Mouse (Mus musculus): ENCODE measurements around the gene Mrpl35. TPM values are rescaled to one million over a fixed set of nuclear protein-coding genes. Genes with fewer than 3 reads are reported as not detected.
A peak's percentile ranks its signal among the peaks of the same experiment; 100 is the strongest.

Mrpl35 gene
- polyA plus RNA-seq, 1 experiment from 2014 or later: 53.1 TPM

- Histone ChIP-seq H3K4me2 (no peak overlapping the region), H3K27me3 (replicated peaks) (no peaks in the 10 kb centered on the region), H3K4me3 (no peak overlapping the region), H3K27ac (replicated peaks) (no peak overlapping the region), H3K9me3 (no peaks in the 10 kb centered on the region), H3K9ac (no peak overlapping the region), H3K36me3 (peaks cover 19% of the 10 kb centered on the region), H3K4me1 (peaks cover 22% of the 10 kb centered on the region)
- ATAC-seq (ENCODE audit: extremely low read depth, insufficient number of reproducible peaks, low FRiP score, low TSS enrichment): no peak
- WGBS: 60% methylated on average over 3 of the region's 3 CpGs
These were observed 27.4 kb downstream of the Mrpl35 start for GRCm38 (mm10) chr6:71799391-71799790.

DNA sequence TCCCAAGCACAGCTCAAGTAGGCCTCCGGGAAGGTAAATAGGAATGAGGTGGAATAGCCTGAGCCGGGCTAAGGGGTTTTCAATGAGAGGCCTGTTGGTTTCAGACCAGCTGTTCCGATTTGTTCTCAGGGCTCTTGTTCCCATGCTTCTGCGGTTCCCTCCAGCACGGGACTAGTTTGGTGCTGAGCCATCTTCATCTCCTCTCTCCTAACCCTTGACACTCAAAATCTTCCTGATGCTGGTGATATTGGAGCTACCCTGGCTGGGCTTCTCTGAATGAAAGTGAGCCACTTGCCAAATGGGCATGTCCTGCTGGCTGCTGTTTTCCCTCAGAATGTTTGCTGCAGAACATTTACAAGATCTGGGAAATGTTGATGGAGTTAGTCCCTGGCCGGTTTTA, 35.0 kb downstream of the Mrpl35 start:
- no peak overlapping the region for H3K4me3 ChIP-seq
- H3K27me3 ChIP-seq (replicated peaks): no peaks in the 10 kb centered on the region
- no peak overlapping the region for H3K9ac ChIP-seq
- peaks cover 9% of the 10 kb centered on the region; the same call in 1 of the 2 replicates for H3K36me3 ChIP-seq
- ATAC-seq (ENCODE audit: extremely low read depth, insufficient number of reproducible peaks, low FRiP score, low TSS enrichment): no peak
- H3K4me1 ChIP-seq: peaks cover 16% of the 10 kb centered on the region
- no peak overlapping the region for H3K27ac ChIP-seq (replicated peaks)
- WGBS: 80% methylated on average over 6 of the region's 6 CpGs
- no peak overlapping the region for H3K4me2 ChIP-seq
- no peaks in the 10 kb centered on the region for H3K9me3 ChIP-seq

GRCm38 (mm10) chr6:71788348-71788747, 38.4 kb downstream of the Mrpl35 start:
- peak overlapping the region; percentile 44; the same call in 1 of the 2 replicates for H3K9ac ChIP-seq
- H3K4me3 ChIP-seq: no peak overlapping the region
- H3K4me1 ChIP-seq: peaks cover 19% of the 10 kb centered on the region
- H3K9me3 ChIP-seq: no peaks in the 10 kb centered on the region
- peak overlapping the region; percentile 72 for H3K27ac ChIP-seq (replicated peaks)
- no peak; the same call in 1 of the 2 replicates for ATAC-seq (ENCODE audit: extremely low read depth, insufficient number of reproducible peaks, low FRiP score, low TSS enrichment)
- peaks cover 15% of the 10 kb centered on the region for H3K36me3 ChIP-seq
- peak overlapping the region; percentile 18; the same call in 1 of the 2 replicates for H3K4me2 ChIP-seq
- 38% methylated on average over 9 of the region's 9 CpGs for WGBS
- H3K27me3 ChIP-seq (replicated peaks): no peaks in the 10 kb centered on the region

DNA sequence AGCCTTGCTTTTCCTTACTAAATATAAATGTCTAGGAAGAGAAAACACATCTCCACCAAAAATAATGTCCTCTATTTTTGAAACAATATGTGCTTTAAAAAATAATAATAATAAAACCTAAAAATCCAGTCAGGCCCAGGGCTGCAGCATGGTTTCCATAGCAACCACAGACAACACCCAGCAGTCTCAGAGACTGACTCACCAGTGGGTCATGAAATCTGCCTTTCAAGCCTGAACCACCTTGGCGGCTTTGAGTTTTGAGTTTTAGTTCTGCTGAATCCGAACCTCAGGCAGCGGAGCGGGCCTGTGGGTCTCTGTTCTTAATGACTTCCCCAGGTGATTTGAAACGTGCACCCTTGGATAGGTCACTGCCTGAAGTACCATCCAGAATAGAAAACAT, 43.6 kb downstream of the Mrpl35 start:
- WGBS: 85% methylated on average over 5 of the region's 5 CpGs
- Histone ChIP-seq H3K27ac (replicated peaks) (no peak overlapping the region), H3K36me3 (peaks cover 37% of the 10 kb centered on the region), H3K9ac (no peak overlapping the region), H3K4me2 (no peak overlapping the region), H3K9me3 (no peaks in the 10 kb centered on the region), H3K4me3 (no peak overlapping the region), H3K27me3 (replicated peaks) (no peaks in the 10 kb centered on the region), H3K4me1 (peaks cover 21% of the 10 kb centered on the region)
- no peak for ATAC-seq (ENCODE audit: extremely low read depth, insufficient number of reproducible peaks, low FRiP score, low TSS enrichment)

GRCm38 (mm10) chr6:71780431-71780830, 46.3 kb downstream of the Mrpl35 start:
- ATAC-seq (ENCODE audit: extremely low read depth, insufficient number of reproducible peaks, low FRiP score, low TSS enrichment): no peak
- 71% methylated on average over 7 of the region's 7 CpGs for WGBS
- H3K9me3 ChIP-seq: no peaks in the 10 kb centered on the region
- peaks cover 44% of the 10 kb centered on the region for H3K36me3 ChIP-seq
- no peak overlapping the region for H3K4me3 ChIP-seq
- no peak overlapping the region for H3K4me2 ChIP-seq
- H3K27me3 ChIP-seq (replicated peaks): no peaks in the 10 kb centered on the region
- peaks cover 8% of the 10 kb centered on the region; the same call in 1 of the 2 replicates for H3K4me1 ChIP-seq
- no peak overlapping the region for H3K9ac ChIP-seq
- H3K27ac ChIP-seq (replicated peaks): no peak overlapping the region

- Histone ChIP-seq H3K9me3 (no peaks in the 10 kb centered on the region), H3K27ac (replicated peaks) (no peak overlapping the region), H3K4me2 (no peak overlapping the region), H3K27me3 (replicated peaks) (no peaks in the 10 kb centered on the region), H3K9ac (no peak overlapping the region), H3K4me1 (peaks cover 8% of the 10 kb centered on the region; the same call in 1 of the 2 replicates), H3K4me3 (no peak overlapping the region), H3K36me3 (peaks cover 44% of the 10 kb centered on the region)
- ATAC-seq (ENCODE audit: extremely low read depth, insufficient number of reproducible peaks, low FRiP score, low TSS enrichment): no peak
- 72% methylated on average over 2 of the region's 2 CpGs for WGBS
These were observed 46.9 kb downstream of the Mrpl35 start for GRCm38 (mm10) chr6:71779831-71780230.

DNA sequence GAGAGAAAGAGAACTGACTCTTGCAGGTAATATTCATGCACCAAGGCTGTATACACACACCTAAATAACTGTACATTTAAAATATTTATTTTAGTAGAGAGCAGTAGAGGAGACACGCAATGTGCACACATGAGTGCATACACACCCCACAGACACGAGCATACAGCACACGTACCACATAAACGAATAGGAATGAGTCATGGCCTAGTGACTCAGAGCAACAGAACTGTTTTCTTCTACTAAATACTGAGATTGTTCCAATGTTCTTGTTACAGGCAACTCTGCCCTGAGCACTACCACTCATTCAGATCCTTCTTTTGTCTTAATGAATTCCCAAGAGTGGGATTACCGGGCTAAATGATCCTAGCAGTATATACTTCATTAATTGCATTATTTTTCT, 48.8 kb downstream of the Mrpl35 start:
- no peak for ATAC-seq (ENCODE audit: extremely low read depth, insufficient number of reproducible peaks, low FRiP score, low TSS enrichment)
- Histone ChIP-seq H3K4me1 (peaks cover 8% of the 10 kb centered on the region; the same call in 1 of the 2 replicates), H3K9me3 (no peaks in the 10 kb centered on the region), H3K27me3 (replicated peaks) (no peaks in the 10 kb centered on the region), H3K4me3 (no peak overlapping the region), H3K9ac (no peak overlapping the region), H3K36me3 (peaks cover 40% of the 10 kb centered on the region), H3K27ac (replicated peaks) (no peak overlapping the region), H3K4me2 (no peak overlapping the region)
- 88% methylated on average over 5 of the region's 5 CpGs for WGBS

DNA sequence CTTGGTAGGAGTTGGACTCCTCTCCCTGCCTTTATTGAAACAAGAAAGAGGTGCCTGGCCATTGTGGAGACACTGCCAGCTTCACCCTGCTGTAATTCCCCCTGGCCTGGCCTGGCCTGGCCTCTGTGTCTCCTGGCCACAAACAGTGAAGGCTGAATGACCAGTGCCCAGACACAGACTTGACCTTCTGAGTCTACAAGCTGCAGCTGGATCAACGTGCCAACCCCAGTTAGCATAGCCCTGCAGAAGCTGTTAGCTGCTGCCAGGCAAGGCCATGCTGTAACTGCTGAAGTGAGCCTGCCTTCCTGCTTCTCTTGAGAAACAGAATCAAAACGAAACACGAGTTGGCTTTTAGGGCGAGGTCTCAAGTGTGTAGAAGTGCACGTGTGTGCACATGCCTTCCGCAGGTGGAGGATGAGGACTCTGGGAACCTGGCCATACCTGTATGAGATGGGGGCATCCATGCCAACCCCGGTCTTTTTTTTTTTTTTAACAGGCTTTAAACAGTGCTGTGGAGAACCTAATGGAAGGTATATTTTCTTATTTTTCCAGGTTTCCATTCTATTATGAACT, 54.0 kb downstream of the Mrpl35 start:
- H3K4me2 ChIP-seq: no peak overlapping the region
- no peaks in the 10 kb centered on the region; the same call in 1 of the 2 replicates for H3K4me1 ChIP-seq
- H3K27ac ChIP-seq (replicated peaks): no peak overlapping the region
- ATAC-seq (ENCODE audit: extremely low read depth, insufficient number of reproducible peaks, low FRiP score, low TSS enrichment): no peak
- H3K4me3 ChIP-seq: no peak overlapping the region
- no peak overlapping the region for H3K9ac ChIP-seq
- no peaks in the 10 kb centered on the region for H3K27me3 ChIP-seq (replicated peaks)
- WGBS: 83% methylated on average over 7 of the region's 7 CpGs
- H3K36me3 ChIP-seq: peaks cover 35% of the 10 kb centered on the region
- 0 out of 2 replicates have a peak, but pooled peaks cover 6% of the 10 kb centered on the region for H3K9me3 ChIP-seq

DNA sequence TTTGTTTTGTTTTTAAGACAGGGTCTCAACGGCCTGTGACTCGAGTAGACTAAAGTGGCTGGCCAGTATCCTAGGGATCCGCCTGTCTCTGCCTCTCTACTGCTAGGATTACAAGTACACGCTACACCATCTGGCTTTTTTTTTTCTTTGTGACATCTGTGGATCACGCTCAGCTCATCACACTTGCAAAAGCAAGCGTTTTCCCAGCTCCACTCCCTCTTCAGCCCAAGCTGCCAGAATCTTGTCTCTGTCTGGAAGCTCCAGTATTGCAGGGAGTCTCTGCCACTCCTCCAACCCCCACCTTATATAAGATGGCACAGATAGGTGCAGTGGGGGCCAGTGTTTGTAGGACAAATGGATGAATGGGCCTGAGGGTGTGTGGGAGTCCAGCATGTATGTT, 54.6 kb downstream of the Mrpl35 start:
- peaks cover 31% of the 10 kb centered on the region for H3K36me3 ChIP-seq
- H3K9ac ChIP-seq: no peak overlapping the region
- no peaks in the 10 kb centered on the region for H3K27me3 ChIP-seq (replicated peaks)
- no peak overlapping the region for H3K4me2 ChIP-seq
- 74% methylated on average over 6 of the region's 6 CpGs for WGBS
- no peak for ATAC-seq (ENCODE audit: extremely low read depth, insufficient number of reproducible peaks, low FRiP score, low TSS enrichment)
- H3K9me3 ChIP-seq: 0 out of 2 replicates have a peak, but pooled peaks cover 6% of the 10 kb centered on the region
- no peaks in the 10 kb centered on the region; the same call in 1 of the 2 replicates for H3K4me1 ChIP-seq
- no peak overlapping the region for H3K4me3 ChIP-seq
- H3K27ac ChIP-seq (replicated peaks): no peak overlapping the region

GRCm38 (mm10) chr6:71771282-71771681, 55.5 kb downstream of the Mrpl35 start:
- H3K9ac ChIP-seq: no peak overlapping the region
- 83% methylated on average over 4 of the region's 4 CpGs for WGBS
- no peak overlapping the region for H3K4me2 ChIP-seq
- 0 out of 2 replicates have a peak, but pooled peaks cover 6% of the 10 kb centered on the region for H3K9me3 ChIP-seq
- H3K27ac ChIP-seq (replicated peaks): no peak overlapping the region
- ATAC-seq (ENCODE audit: extremely low read depth, insufficient number of reproducible peaks, low FRiP score, low TSS enrichment): no peak
- H3K4me1 ChIP-seq: no peaks in the 10 kb centered on the region; the same call in 1 of the 2 replicates
- H3K36me3 ChIP-seq: peaks cover 33% of the 10 kb centered on the region
- H3K4me3 ChIP-seq: no peak overlapping the region
- no peaks in the 10 kb centered on the region for H3K27me3 ChIP-seq (replicated peaks)

- no peaks in the 10 kb centered on the region; the same call in 1 of the 2 replicates for H3K4me1 ChIP-seq
- no peak overlapping the region for H3K4me3 ChIP-seq
- ATAC-seq (ENCODE audit: extremely low read depth, insufficient number of reproducible peaks, low FRiP score, low TSS enrichment): no peak
- 0 out of 2 replicates have a peak, but pooled peaks cover 6% of the 10 kb centered on the region for H3K9me3 ChIP-seq
- no peak overlapping the region for H3K9ac ChIP-seq
- H3K36me3 ChIP-seq: peaks cover 31% of the 10 kb centered on the region
- no peak overlapping the region for H3K4me2 ChIP-seq
- 92% methylated on average over 4 of the region's 4 CpGs for WGBS
- H3K27ac ChIP-seq (replicated peaks): no peak overlapping the region
- no peaks in the 10 kb centered on the region for H3K27me3 ChIP-seq (replicated peaks)
These were observed 55.9 kb downstream of the Mrpl35 start for GRCm38 (mm10) chr6:71770856-71771255.

Data from heart, embryonic 13.5 days (tissue).